16 mouse cellular contexts compared by ENCODE assay signal in the genomic region with DNA sequence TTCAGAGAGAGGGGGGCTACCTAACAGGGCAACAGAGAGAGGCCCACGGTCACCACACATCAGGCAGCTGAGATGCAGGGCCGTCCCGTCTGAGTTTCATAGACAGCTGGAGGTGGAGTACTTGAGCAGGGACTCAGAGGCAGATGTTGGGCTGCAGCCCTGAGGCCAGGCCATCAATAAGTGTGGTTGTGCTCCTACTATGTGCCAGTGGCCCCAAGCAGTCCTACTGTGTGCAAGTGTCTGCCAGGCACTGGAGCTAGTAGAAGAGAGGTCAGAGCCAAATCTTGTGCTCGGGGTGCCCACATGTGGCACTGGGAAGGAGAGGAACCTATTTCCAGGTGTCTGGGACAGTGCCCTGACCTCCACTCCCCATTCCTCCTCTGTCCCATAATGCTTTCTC.
"Had no signal": no experiment of that assay in that cellular context is flagged by ENCODE, and none has a peak within 500 bp of the region (broad histone marks: within the 10 kb centered on the region; RNA-seq: fewer than 3 reads in every experiment).

No protein-coding gene starts in this region.

- H3K36me3 ChIP-seq: neural tube, embryonic 13.5 days; neural tube, embryonic 15.5 days; stomach, embryonic 15.5 days had no signal

- H3K4me2 ChIP-seq: neural tube, embryonic 13.5 days; neural tube, embryonic 15.5 days; stomach, embryonic 15.5 days had no signal

- DNase-seq: retina, postnatal 1 day; right cerebral cortex, adult 18-20 months; right cerebral cortex, postnatal 14 days; right cerebral cortex, postnatal 25 days; right cerebral cortex, postnatal 4 days; spleen, adult 18-20 months; thymus, adult 18-20 months; thymus, adult 2 months; thymus, postnatal 14 days; thymus, postnatal 25 days; thymus, postnatal 36 days; thymus, postnatal 4 days had no signal

- H3K9me3 ChIP-seq: neural tube, embryonic 13.5 days; neural tube, embryonic 15.5 days; stomach, embryonic 15.5 days had no signal

- H3K27ac ChIP-seq: neural tube, embryonic 13.5 days; neural tube, embryonic 15.5 days; stomach, embryonic 15.5 days; stomach, postnatal 0 days had no signal

- H3K4me3 ChIP-seq: neural tube, embryonic 13.5 days; neural tube, embryonic 15.5 days; stomach, embryonic 15.5 days had no signal

- H3K9ac ChIP-seq: neural tube, embryonic 13.5 days; neural tube, embryonic 15.5 days; stomach, embryonic 15.5 days had no signal
